Mouse (Mus musculus): ENCODE data around the gene Fam3a.
"Not testable (repeated sequence)": the region's sequence is repeated elsewhere in the genome, so short reads cannot be mapped to it uniquely, and the experiment has no call there.

Gene Fam3a

DNA sequence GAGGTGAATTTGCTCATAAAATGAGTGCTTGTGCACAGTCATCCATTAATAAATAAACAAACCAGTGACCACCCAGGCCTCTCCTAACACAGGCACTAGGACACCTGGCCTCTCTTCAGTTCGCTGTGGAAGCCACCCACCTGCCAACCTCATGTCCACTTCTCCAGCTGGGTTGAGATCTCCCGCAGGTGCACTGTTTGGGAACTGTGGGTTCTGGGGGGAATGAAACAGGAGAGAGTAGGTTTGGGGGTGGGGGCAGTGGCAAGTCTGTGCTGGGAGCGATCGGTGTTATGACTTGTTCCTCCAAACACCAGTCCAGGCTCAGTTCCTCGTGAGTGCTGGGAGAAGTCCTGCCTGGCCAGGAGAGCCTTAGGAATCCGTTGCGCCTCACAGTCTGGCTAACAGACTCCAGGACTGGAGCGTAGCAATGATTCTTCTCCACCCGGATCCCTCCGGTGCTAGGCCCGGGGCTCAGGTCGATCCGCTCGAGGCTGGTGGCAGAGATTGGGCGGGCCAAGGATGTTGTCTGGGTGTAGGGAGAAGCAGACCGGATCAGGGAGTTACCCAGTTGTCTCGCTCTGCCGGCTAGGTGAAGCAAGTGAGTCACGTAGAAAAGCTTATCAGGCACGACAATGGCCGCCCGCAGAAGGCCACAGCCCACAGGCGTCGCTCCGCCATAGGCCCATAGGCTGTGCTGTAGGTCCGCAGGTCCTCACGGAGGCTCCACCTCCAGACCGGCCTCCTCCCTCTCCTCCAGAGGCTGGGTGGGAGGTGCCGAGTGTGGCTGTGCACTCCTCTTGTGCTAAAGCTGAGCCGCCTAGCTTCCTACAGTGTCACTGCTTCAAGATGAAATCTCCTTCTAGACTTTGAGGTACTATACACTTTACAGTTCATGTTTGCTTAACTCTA, at the start of gene Fam3a, which contains the start of gene Ikbkg:
TSS of gene Fam3a (minus strand) at position 738 of the 909 bp plus-strand sequence.
TSS of gene Ikbkg (plus strand) at position 756 of the 909 bp plus-strand sequence.
- peak; percentile 84 for DNase-seq (ENCODE audit: low spot score)

DNA sequence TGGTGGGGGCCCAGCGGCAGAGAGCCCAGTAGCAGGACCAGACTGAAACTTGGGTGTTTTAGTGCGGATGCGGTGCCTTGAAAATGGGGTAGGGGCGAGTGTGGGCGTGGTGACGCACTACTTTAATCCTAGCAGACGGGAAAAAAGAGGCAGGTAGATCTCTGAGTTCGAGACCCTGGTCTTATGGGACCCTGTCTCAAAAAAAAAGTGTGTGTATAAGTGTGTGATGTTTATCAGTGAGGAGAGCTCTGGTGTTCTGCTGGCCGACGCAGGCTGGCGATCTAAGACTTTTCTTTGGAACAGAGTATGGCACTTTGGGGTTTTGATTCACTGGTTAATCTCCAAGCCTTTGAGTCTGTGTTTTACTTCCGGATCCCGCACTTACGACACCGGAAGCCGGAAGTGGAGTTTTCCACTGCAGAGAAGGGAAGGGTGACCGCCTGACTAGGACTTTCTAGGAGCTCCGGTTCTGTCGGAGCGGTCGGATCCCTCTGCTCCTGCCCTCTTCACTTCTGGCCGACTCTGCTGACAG, 36.3 kb upstream of the Fam3a start:
- DNase-seq (ENCODE audit: low spot score), result peak; percentile 54

DNA sequence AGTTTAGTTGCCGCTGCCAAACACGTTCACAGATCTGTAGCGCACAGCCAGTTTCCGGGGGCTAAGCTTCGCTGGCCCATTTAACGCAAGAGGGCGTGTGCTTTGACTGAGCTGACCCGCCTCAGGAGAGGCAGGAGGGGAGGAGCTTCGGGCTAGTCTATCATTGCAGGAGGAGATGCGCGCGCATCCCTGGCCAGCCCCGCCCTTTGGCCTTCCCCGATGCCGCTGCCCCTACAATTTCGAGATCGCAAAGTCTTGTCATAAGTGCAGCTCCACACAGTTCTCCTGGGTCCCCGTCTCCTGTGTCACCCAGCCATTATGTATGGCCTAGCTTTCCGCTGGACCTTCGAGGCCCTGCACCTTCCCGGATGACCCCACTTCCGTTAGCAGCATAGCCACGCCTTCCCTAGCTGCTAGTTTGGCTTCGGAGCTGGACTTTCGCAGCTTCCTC, 35.8 kb upstream of the Fam3a start, which contains the start of gene G6pdx:
TSS of gene G6pdx (minus strand) at position 369 of the 451 bp plus-strand sequence.
- DNase-seq (ENCODE audit: low spot score), result peak; percentile 83

DNA sequence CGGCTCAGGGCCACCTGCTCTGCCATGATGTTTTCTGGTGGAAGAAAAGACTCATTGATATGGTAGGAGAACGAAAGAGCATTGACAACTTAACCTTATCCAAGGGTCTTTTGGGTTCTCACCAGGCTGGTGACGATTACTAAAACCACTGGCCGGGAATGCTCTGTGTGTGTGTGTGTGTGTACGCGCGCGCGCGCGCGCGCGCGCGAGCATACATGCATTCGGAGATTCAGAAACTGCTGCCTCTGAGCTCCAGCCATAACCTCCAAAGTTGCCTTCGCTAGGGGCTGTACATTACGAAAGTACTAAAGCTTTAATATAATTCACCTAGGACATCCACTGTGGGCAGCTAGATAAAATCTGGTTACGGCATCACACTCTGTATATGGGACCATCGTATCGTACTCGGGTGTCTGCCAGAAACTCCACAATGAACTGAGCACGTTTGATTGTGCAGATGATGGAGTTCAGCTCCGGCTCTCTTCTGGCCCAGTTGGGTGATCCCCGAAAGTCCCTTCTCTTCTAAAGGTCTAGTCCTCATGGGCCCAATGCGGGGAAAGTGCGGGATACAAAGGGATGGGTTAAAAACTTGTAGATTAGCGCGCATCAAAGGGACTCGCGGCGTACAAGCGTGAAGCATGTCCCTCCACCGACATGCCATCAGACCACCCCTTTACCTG, 35.2 kb upstream of the Fam3a start:
- no peak for DNase-seq (ENCODE audit: low spot score)

DNA sequence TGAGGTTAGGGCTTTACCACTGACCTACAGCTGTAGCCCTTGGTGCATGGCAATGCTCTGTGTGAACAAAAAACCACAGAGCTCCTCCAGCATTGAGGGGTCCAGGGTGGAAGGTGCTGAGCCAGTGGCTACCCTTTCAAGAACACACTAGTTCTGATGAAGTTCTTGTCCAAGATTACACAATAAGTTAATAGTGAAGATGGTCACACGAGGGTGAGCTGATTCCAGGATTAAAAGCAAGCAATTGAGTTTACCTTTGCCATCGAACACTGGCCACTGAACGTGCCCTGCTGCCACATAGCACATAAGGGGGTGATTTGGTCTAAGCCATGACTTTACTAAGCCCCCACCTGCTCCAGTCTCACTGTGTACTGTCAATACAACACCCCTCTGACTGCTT, 34.0 kb upstream of the Fam3a start:
- DNase-seq (ENCODE audit: low spot score), result no peak

DNA sequence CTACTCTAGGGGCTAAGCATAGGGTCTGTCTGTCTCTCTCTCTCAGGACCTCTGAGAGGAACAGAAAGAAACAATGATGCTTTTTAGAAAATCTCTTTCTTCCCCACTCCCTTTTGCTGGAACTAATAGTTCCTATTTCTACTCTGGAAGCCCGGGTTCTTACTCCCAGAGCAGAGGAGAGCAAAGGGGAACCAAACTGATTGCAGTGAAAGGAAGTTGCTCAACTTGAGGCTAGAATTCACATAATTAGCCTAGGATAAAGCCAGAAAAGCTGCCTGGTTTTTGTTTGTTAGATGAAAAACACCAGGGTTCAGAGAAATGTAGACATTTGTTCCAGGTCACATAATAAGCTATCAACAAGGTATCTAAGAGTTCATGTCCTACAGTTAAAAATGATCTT, 33.2 kb upstream of the Fam3a start:
- no peak for DNase-seq (ENCODE audit: low spot score)

DNA sequence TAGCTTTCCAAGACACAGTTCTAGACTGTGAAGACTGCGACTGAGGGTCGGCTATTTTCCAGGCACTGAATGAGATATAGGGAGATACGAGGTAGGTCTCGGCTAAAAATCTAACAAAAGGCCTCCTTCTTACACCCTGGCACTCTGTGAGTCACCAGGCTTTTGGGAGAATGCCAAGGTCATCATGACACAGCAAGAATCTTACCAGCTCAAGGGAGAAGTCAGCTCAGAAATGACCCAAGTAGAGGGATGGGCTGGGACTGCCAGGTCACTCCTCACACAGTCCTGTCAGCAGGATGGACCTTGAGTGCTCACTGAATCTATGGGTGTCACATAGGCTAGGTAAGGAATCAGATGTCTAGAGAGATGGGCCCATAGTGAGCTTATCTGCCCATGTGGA, 32.1 kb upstream of the Fam3a start:
- peak; percentile 75 for DNase-seq (ENCODE audit: low spot score)

DNA sequence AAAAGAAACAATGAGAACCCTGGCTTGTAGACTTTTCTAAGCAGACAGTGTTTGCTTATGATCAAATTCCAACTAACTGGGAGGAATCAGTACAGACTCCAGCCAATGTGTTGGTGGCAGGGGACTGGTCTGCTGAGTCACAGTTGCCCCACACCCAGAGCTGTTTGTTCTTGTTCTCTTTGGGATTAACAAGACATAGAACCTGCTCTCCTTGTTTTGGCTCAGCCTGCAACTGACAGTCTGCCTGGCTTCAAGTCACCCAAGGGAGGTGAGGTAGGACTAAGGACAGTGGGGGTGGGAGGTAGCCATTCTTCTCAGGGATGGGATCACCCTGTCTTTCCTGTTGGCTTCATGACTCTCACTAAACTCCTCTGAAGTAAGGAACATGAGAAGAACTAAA, 31.4 kb upstream of the Fam3a start:
- no peak for DNase-seq (ENCODE audit: low spot score)

DNA sequence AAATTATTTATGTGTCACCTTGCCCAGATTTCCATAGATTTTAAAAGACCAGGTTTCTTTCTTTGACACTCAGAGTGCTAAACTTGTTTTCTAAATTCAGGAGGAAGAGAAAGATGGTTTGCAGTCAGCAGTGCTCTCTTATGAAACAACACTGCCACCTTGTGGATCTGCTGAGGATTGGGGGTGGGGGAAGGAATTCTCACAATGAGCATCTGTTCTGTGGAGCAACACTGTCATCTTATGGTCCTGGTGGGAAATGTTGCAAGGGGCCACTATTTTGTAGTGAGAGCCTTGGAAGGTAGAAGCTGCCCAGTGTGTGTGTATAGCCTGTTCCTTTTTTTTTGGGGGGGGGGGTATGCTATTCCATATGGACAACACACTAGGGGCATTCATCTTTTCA, 20.3 kb upstream of the Fam3a start:
- DNase-seq (ENCODE audit: low spot score), result peak; percentile 33

DNA sequence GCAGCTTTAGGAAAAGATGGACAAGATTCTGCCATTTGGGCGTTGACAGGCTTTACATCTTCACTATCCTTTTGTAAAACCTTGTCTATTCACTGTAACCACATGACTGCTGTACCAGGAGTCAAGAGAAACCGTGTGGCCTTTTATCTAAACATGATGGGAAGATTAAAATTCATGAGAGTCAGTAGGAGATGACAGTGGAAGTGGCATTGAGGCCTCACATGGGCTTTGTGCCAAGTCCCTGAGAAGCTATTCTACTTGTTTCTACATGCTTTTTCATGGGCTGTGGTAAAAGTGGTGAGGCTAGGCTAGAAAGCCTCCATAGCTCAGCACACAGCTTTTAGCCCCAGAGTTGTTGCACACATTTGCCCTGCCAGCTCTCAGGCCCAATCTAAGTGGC, 15.3 kb upstream of the Fam3a start:
- no peak for DNase-seq (ENCODE audit: low spot score)

DNA sequence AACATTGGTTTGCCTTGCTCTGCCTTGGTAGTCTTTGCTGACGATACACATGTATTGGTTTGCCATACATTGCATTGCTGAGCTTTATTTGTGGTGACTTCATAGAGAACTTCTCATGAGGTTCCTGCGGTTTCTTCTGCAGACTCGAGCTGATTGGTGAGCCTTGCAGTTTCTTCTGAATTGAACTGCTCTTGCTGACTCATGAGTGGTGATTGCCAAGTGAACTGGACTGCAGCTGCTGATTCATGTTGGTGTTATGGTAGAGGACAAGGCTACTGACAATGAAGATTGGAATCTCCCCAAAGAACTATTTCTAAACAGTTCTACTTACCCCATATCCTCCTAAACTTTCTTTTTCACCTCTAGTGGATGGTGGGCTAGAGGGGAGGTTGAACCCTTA, 7.1 kb upstream of the Fam3a start:
- DNase-seq (ENCODE audit: low spot score), result no peak

DNA sequence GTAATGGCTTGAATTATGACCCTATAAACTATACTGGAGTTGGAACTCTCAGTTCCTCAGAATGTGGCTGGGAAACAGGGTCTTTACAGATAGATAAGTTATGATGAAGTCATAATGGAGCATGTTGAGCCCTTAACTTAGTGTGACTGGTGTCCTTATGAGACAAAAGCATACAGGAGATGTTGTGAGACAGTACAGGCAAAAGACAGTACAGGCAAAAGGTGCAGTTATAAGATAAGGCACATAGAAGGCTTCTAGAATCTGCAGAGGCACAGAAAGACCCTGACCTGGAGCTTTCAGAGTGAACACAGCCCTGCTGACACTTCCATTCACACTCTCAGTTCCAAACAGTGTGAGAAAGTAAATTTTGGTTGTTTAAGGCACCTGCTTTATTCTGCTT, 4.9 kb downstream of the Fam3a start:
- DNase-seq (ENCODE audit: low spot score), result no peak

DNA sequence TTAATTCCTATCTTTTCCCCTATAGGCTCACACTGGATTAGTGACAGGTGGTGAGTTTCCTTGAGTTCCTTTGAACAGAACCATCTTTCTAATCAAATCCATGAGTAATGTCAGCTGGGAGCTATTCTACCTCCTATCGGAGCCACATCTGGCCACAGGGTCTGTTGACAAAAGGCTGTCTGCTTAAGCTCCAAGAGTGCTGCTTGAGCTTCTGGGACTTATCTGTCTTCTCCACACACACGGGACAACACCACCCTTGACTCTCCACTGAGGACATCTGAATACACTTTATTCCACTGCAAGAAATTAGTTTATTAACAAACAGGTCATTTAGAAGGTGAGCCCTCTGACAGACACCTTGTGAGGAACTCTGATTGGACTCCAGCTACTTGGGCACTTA, 8.6 kb downstream of the Fam3a start:
- no peak for DNase-seq (ENCODE audit: low spot score)

DNA sequence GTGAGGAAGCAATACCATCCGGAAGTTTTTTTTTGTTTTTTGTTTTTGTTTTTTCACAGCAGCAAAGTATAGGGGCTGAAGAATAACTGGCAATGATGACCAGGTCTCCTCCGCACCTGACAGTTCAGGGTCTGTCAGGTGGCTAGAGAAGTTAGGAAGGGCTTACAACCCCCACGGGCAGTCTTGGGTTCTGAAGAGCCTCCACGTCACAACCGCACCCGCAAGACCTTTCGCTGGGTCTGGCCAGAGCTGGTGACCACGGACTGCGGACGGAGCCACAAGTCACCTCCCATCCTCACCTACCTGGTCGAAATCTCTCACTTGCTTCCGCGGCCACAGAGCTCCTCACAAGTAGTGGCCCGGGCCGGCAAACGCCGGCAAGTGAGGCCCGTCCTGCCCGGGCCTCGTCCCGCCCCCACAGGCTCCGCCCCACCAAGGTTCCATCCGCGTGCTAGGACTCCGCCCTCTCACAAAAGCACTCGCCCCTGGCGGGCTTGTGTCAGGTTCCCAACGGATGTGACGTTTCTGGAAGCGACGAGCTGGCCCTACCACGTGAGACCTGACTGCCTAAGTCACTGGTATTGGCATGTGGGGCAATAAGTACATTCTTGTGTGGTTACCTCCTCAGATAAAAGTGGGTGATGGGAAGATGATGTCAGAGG, 20.1 kb downstream of the Fam3a start, which contains the start of the genes Ubl4a and Slc10a3:
TSS of gene Ubl4a (minus strand) at position 331 of the 662 bp plus-strand sequence.
TSS of gene Slc10a3 (minus strand) at position 462 of the 662 bp plus-strand sequence.
- peak; percentile 85 for DNase-seq (ENCODE audit: low spot score)

DNA sequence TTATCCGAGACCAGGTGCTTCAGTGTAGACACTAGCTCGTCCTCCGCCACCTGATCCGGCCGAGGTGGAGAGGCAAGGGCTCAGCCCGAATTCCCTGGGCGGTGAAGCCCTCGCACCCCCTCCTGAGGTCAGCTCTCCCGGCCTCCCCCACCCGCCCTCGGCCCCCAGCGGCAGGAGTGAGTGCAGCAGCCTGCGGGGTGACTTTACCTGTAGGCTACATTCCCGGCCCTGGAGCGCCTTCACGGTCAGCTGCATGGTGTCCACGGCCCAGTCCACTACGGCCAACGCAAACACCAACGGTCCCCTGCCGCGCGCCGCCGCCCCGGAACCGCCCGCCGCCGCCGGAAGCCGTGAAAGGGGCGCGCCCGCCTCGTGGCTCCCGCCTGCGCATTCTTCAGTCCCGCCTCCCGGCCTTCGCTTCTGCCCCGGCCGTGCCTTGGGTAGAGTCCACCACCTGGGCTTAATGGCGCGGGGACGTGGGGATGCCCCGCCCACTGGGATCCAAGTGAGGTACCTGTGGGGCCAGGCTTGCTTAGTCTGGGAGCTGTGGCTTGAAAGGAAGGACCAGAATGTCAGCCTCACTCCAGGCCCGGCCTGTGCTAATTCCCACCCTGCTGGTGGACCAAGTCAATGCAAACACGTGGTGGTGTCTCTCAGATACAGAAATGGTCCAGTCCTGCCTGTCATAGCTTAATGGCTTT, 24.7 kb downstream of the Fam3a start:
- peak; percentile 54 for DNase-seq (ENCODE audit: low spot score)

DNA sequence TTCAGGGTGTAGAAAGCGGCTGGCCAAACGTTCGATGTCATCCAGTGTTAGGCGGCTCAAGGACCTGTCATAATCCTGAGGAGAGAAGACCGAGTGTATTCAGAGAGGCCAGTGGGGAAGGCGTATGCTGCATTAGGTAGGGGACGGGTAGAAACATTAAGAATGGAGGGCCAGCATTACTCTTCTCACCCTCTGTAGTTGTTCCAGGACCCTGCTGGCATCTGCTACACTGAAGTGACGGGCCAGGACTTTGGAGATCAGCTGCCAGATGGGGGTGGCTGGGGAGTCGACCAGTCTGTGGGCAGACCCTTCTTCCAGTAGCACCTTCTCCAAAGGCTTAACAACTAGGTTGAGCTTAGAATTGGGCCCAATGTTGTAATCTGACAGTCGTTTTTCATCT, 25.6 kb downstream of the Fam3a start:
- DNase-seq (ENCODE audit: low spot score), result no peak

DNA sequence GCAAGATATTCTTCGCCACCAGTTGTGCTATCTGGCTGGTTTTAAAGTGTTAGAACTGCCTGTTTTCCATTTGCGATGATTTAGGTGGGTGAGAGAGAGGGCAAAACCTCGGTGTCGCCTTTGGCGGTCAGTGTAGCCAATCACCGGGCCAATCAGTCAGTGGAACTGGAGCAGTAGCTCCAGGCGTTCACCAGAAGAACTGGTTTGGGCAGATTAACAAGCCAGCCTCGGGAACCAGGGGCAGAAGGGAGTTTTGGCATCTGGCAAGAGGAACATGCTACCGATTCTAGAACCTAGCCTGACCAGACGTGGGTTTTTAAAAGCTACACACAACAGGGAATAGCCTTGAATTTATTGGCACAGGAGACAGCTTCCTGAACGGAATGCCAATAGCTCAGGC, 33.9 kb downstream of the Fam3a start:
- no peak for DNase-seq (ENCODE audit: low spot score)

DNA sequence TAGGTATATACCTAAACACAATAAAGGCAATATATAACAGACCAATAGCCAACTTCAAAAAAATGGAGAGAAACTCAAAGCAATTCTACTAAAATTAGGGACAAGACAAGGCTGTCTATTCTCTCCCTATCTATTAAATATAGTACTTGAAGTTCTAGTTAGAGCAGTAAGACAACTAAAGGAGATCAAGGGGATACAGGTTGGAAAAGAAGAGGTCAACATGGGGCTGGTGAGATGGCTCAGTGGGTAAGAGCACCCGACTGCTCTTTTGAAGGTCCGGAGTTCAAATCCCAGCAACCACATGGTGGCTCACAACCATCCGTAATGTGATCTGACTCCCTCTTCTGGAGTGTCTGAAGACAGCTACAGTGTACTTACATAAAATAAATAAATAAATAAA, 36.0 kb downstream of the Fam3a start:
- not testable (repeated sequence) for DNase-seq (ENCODE audit: low spot score)

DNA sequence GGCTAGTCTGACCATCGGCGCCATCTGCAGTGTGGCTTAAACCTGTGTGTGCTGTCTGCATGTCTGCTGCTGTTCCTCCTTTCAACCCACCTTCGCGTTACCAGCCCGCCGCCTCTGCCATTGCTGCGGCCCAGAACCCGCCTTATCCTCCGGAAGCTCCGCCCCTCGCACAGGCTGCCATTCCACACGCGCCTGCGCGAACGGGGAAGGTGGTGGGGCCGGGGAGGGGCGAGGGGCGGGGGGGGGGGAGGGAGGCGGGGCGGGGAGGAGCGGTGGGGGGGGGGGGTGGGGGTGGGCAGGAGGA, 39.7 kb downstream of the Fam3a start, which contains the start of gene Lage3:
TSS of gene Lage3 (minus strand) at position 152 of the 304 bp plus-strand sequence.
- DNase-seq (ENCODE audit: low spot score), result peak; percentile 69

DNA sequence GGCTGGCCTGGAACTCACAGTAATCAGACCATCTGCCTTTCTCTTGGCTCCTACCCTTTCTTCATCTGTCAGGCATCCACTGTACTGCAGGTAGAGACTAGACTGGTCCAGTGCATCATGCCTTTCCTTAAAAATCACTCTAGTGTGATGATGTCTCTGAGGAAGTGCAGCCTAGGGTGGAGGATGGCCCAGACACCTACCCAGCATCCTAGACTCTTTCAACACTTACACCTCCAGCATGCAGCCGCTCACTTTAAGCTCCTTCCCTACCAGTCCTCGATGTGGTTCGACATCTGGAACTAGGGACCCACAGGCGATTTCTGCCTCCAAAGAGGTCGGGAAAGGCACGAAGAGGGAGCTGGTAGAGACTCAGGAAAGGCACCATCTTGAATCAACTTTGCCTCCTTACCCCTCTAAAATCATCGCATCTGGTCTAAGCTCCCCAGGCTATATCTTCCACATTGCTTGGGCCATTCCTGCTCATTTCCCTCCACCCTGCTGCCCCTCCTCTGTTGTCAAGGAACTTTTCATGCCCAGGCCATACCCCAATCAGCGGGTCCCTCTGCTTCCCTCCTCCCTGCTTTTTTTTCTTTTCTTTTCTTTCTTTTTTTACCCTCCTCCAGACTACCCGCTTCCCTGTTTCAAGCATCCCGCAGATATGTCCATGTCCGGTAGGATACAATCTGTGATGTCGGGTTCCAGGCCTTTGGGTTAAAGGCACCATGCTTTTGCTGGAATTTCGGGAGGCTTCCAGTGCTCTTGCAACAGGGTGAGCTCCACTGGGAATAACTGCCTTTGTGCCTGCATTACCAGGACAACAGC, 40.2 kb downstream of the Fam3a start:
- no peak for DNase-seq (ENCODE audit: low spot score)

Data from ovary, adult 18-20 months (tissue).